Mouse (Mus musculus) layer of hippocampus, adult 9-11 months (tissue): ENCODE data around the gene Tspan18.

Experiments
- DNase-seq: peaks from one replicate; pipeline ENCODE4 v3.0.0; 2022

Tspan18 gene

DNA sequence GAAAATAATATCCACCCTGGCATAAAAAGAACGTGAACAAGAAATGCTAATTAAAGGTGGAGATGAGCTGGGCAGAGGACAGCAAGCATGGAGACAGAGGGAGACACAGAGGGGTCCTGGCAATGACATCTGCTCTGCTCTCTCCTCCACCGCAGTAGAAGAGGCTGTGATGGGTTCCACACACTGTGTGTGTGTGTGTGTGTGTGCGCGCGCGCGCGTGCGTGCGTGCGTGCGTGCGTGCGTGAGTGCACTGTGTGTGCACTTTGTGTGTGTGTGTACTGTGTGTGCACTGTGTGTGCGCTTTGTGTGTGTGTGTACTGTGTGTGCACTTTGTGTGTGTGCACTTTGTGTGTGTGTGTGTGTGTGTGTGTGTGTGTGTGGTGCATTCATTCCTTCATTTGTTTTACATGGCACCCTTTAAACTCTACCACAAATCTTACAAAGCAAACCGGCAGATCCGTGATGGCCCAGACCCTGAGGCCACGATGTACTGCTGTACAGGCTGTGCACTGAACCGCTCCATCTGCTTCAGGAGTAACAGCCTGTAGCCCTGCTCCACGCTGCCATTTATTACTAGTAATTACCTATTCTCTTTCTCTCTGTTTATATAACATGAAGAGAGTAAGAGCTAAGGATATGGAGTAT lies 156.5 kb downstream of the Tspan18 start:
- no peak for DNase-seq

GRCm38 (mm10) chr2:93176871-93177667 lies 157.2 kb downstream of the Tspan18 start:
- no peak for DNase-seq

- DNase-seq: no peak
Observed at GRCm38 (mm10) chr2:93176193-93176798, 158.0 kb downstream of the Tspan18 start.

GRCm38 (mm10) chr2:93175721-93176120 lies 158.6 kb downstream of the Tspan18 start:
- DNase-seq: no peak

GRCm38 (mm10) chr2:93175278-93175677 lies 159.0 kb downstream of the Tspan18 start:
- no peak for DNase-seq

GRCm38 (mm10) chr2:93174159-93174558 lies 160.1 kb downstream of the Tspan18 start:
- DNase-seq: no peak

GRCm38 (mm10) chr2:93172460-93172859 lies 161.8 kb downstream of the Tspan18 start:
- DNase-seq: no peak

- DNase-seq: peak; percentile 54
Observed at GRCm38 (mm10) chr2:93171929-93172328, 162.4 kb downstream of the Tspan18 start.

GRCm38 (mm10) chr2:93170845-93171200 lies 163.5 kb downstream of the Tspan18 start:
- DNase-seq: no peak

DNA sequence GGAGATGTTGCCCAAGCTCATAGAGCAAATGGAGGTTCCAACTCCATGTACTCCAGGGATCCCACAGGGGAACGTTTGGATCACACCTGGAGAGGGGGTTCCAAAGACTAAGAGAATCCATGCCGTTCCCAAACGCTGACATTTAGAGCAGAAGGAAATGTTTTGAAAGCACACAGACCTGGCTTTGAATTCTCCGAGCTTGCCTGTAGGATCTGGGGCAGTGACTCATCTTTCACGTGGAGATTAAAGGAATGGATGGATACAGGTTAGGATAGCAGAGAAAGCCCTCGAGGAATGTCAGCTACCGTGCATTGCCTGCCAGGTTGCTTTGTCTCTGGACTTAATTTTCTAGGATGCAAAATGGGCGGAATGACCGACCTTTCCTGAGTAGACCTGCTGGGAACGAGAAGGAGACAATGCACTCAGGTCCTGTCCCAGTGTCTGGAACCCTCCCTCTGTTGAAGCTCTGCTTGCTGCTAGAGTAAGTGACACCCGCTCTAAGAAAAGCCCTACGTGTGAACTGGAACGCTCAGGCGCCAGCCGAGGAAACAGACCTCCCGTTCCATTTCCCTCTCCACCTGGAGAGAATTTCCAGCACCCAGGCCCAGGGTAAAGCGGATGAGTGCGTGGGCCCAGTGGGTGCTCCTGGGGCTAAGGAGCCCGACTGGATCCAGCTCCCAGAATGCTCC lies 164.0 kb downstream of the Tspan18 start:
- no peak for DNase-seq

DNA sequence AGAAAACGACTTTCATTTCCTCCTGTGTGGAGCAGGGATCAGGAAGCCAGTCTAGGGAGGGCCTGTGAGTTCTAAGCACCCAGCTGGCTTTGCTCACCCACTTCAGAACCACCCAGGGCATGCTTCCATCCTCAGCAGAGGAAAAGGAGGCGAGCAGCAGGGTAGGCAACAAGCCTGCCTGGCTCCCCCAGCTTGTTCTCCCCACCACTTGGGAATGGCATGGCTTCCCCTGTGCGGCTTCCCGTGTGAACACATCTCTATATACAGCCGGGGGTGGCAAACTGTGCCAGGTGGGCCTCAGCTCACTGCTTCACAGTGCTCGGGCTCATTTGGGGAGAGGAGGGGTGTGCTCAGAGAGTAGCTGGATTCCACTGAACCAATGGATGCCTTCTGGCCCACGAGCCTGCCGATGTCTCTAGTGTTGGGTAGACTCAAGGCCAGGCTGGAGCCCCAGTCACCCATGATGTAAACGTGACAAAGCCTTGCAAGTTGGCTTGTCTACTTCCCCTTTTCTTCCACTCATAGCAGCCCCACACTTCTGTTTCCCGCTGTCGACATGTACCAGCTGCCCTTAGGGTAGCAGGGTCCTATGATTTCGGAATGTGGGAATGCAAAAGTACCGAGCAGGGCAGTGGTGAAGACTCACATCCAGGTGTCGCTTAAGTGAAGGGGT lies 167.4 kb downstream of the Tspan18 start:
- peak; percentile 61 for DNase-seq

- no peak for DNase-seq
Observed at GRCm38 (mm10) chr2:93166295-93166694, 168.0 kb downstream of the Tspan18 start.

- DNase-seq: no peak
Observed at GRCm38 (mm10) chr2:93163750-93164335, 170.5 kb downstream of the Tspan18 start.

- no peak for DNase-seq
Observed at GRCm38 (mm10) chr2:93163317-93163716, 171.0 kb downstream of the Tspan18 start.

- no peak for DNase-seq
Observed at GRCm38 (mm10) chr2:93162791-93163190, 171.5 kb downstream of the Tspan18 start.

GRCm38 (mm10) chr2:93161914-93162664 lies 172.2 kb downstream of the Tspan18 start:
- DNase-seq: no peak

GRCm38 (mm10) chr2:93160467-93161035 lies 173.8 kb downstream of the Tspan18 start:
- no peak for DNase-seq

GRCm38 (mm10) chr2:93154486-93155032 lies 179.7 kb downstream of the Tspan18 start:
- DNase-seq: no peak

- no peak for DNase-seq
Observed at GRCm38 (mm10) chr2:93153833-93154232, 180.5 kb downstream of the Tspan18 start.

DNA sequence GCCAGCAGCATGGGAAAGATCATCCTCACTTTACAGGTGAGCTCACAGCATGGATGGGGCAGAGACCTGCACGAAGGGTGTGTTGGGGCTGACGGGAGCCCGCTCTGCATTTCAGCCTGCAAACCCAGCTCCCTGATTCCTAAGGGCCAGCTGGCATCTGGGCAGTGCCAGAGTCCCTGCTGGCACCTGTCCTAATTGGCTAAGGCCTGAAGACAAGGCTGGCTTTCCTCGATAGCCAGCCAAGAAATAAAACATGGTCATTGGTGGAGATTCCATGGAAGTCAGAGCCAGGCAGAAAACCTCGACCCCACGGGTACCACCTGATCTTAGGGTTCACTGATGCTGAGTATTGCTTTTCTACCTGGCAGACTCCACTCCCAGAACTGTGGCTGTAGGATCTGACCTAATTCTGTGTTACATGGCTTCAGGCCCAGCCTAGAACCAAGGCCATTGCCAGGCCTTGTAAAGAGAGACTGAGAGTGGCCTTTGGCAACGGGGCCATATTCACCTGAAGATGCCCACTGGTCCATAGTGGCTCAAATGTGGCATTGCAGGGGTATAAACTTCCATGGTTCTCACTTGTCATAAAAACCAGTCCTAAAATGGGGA lies 181.3 kb downstream of the Tspan18 start:
- DNase-seq: no peak

GRCm38 (mm10) chr2:93152191-93152601 lies 182.1 kb downstream of the Tspan18 start:
- DNase-seq: no peak
